Mouse (Mus musculus) frontal cortex, postnatal 25 days (tissue): ENCODE data around the gene Gm20807.
"Not testable (repeated sequence)": the region's sequence is repeated elsewhere in the genome, so short reads cannot be mapped to it uniquely, and the experiment has no call there.

Experiments used
- DNase-seq, 2 experiments: peaks; one replicate each; pipeline ENCODE4 v3.0.0; 2022; ENCODE audit warnings: low spot score in 2 of 2

Gene Gm20807

DNA sequence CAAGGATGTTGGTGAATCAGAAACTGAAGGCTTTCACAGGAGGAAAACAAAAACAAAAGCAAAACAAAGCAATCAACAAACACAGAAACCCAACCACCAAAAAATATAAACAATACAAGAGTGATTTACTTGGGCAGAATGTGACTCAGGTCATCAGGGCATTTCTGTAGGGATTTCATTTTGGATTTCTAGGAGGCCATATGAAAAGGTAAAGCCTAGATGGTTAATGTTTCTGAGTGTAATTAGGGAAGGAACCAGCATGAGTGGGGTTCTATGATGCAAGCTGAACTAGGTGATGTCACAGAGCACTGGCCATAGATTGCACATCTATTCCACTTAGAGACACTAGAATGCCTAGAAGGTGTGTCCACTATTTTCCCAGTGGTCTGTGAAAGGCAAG lies at the start of gene Gm20807:
Gene Gm20807 (plus strand): TSS at position 301 of the 400 bp plus-strand sequence.
- not testable (repeated sequence) for DNase-seq
